Mouse (Mus musculus): ENCODE measurements around the gene M6pr. TPM values are rescaled to one million over a fixed set of nuclear protein-coding genes. Genes with fewer than 3 reads are reported as not detected.
"Not testable (repeated sequence)": the region's sequence is repeated elsewhere in the genome, so short reads cannot be mapped to it uniquely, and the experiment has no call there.

Gene M6pr
- polyA plus RNA-seq, 1 experiment from 2014 or later, result 187 TPM

GRCm38 (mm10) chr6:122339648-122340341 is 31.3 kb downstream of the M6pr start:
- no peaks in the 10 kb centered on the region for H3K27me3 ChIP-seq
- POLR2A ChIA-PET, result no interaction called here
- in situ Hi-C loops (cut with MboI; ENCODE audit: low pct_unique_long_range_greater_than_20kb), result no loop called here
- TF ChIP-seq CTCF (IDR thresholded peaks at IDR 0.05), result no peak
- ATAC-seq (peak; percentile 81), DNase-seq (ENCODE audit: low read depth, low spot score) (peak; percentile 42)
- CTCF ChIA-PET, result no interaction called here

- DNase-seq (ENCODE audit: low read depth, low spot score) (no peak), ATAC-seq (no peak)
- TF ChIP-seq CTCF (IDR thresholded peaks at IDR 0.05), result no peak
- CTCF ChIA-PET, result interaction anchor here (1.4 kb wide), 1 partner anchor 35 kb away, joined by 3 read pairs; no protein-coding TSS in a partner anchor
- no peaks in the 10 kb centered on the region for H3K27me3 ChIP-seq
- in situ Hi-C loops (cut with MboI; ENCODE audit: low pct_unique_long_range_greater_than_20kb), result no loop called here
- POLR2A ChIA-PET, result interaction anchor here (0.6 kb wide), 1 partner anchor 684 kb away, joined by 5 read pairs; no protein-coding TSS in a partner anchor
Observed at GRCm38 (mm10) chr6:122340349-122341000, 32.0 kb downstream of the M6pr start, which contains the start of gene Phc1. Gene Phc1 (minus strand): TSS chr6:122340561.

GRCm38 (mm10) chr6:122341038-122341810 is 32.7 kb downstream of the M6pr start:
- no peak for TF ChIP-seq CTCF (IDR thresholded peaks at IDR 0.05)
- DNase-seq (ENCODE audit: low read depth, low spot score) (no peak), ATAC-seq (no peak)
- POLR2A ChIA-PET, result interaction anchor here (0.6 kb wide), 1 partner anchor 684 kb away, joined by 5 read pairs; no protein-coding TSS in a partner anchor
- CTCF ChIA-PET, result interaction anchor here (0.9 to 1.5 kb wide), 3 partner anchors 11 to 36 kb away, joined by 3 to 4 read pairs (median 3); partner anchors contain the start of gene M6pr
- in situ Hi-C loops (cut with MboI; ENCODE audit: low pct_unique_long_range_greater_than_20kb), result no loop called here
- H3K27me3 ChIP-seq, result no peaks in the 10 kb centered on the region

GRCm38 (mm10) chr6:122342125-122342524 is 33.6 kb downstream of the M6pr start:
- TF ChIP-seq CTCF (IDR thresholded peaks at IDR 0.05), result no peak
- in situ Hi-C loops (cut with MboI; ENCODE audit: low pct_unique_long_range_greater_than_20kb), result no loop called here
- H3K27me3 ChIP-seq, result no peaks in the 10 kb centered on the region
- POLR2A ChIA-PET, result no interaction called here
- ATAC-seq, result no peak
- CTCF ChIA-PET, result interaction anchor here (0.9 to 1.5 kb wide), 5 partner anchors 10 to 37 kb away, joined by 3 to 4 read pairs (median 3); partner anchors contain the start of gene M6pr
- DNase-seq (ENCODE audit: low read depth, low spot score), result no peak

- no peak for TF ChIP-seq CTCF (IDR thresholded peaks at IDR 0.05)
- POLR2A ChIA-PET, result no interaction called here
Observed at GRCm38 (mm10) chr6:122343719-122344118, 35.2 kb downstream of the M6pr start.

GRCm38 (mm10) chr6:122344386-122345116 is 36.0 kb downstream of the M6pr start:
- ATAC-seq (peak; percentile 84), DNase-seq (ENCODE audit: low read depth, low spot score) (peak; percentile 28)
- CTCF ChIA-PET, result interaction anchor here (1.4 to 1.7 kb wide), 2 partner anchors 33 to 36 kb away, joined by 3 to 6 read pairs; partner anchors contain the start of gene M6pr
- TF ChIP-seq CTCF (IDR thresholded peaks at IDR 0.05), result no peak
- H3K27me3 ChIP-seq, result no peaks in the 10 kb centered on the region
- POLR2A ChIA-PET, result no interaction called here
- in situ Hi-C loops (cut with MboI; ENCODE audit: low pct_unique_long_range_greater_than_20kb), result no loop called here

More at GRCm38 (mm10) chr6:122343719-122344118, 35.2 kb downstream of the M6pr start:
- CTCF ChIA-PET, result interaction anchor here (1.4 kb wide), 1 partner anchor 35 kb away, joined by 3 read pairs; the partner anchor contains the start of gene M6pr
- in situ Hi-C loops (cut with MboI; ENCODE audit: low pct_unique_long_range_greater_than_20kb), result no loop called here
- no peak for ATAC-seq
- DNase-seq (ENCODE audit: low read depth, low spot score), result no peak
- H3K27me3 ChIP-seq, result no peaks in the 10 kb centered on the region

GRCm38 (mm10) chr6:122345731-122346130 is 37.2 kb downstream of the M6pr start:
- ChIA-PET CTCF (interaction anchor here (1.7 kb wide), 1 partner anchor 32 kb away, joined by 6 read pairs; no protein-coding TSS in a partner anchor), POLR2A (no interaction called here)
- ATAC-seq (no peak), DNase-seq (ENCODE audit: low read depth, low spot score) (no peak)
- TF ChIP-seq CTCF (IDR thresholded peaks at IDR 0.05), result no peak
- in situ Hi-C loops (cut with MboI; ENCODE audit: low pct_unique_long_range_greater_than_20kb), result no loop called here
- no peaks in the 10 kb centered on the region for H3K27me3 ChIP-seq

GRCm38 (mm10) chr6:122346399-122346798 is 37.9 kb downstream of the M6pr start:
- DNase-seq (ENCODE audit: low read depth, low spot score) (no peak), ATAC-seq (no peak)
- H3K27me3 ChIP-seq, result no peaks in the 10 kb centered on the region
- in situ Hi-C loops (cut with MboI; ENCODE audit: low pct_unique_long_range_greater_than_20kb), result no loop called here
- no peak for TF ChIP-seq CTCF (IDR thresholded peaks at IDR 0.05)
- ChIA-PET CTCF (interaction anchor here (1.7 kb wide), 1 partner anchor 31 kb away, joined by 6 read pairs; no protein-coding TSS in a partner anchor), POLR2A (no interaction called here)

- H3K27me3 ChIP-seq; POLR2A ChIA-PET; in situ Hi-C loops (cut with MboI; ENCODE audit: low pct_unique_long_range_greater_than_20kb); DNase-seq (ENCODE audit: low read depth, low spot score); ATAC-seq; CTCF ChIA-PET: not testable (repeated sequence)
Observed at GRCm38 (mm10) chr6:122347326-122347725, 38.8 kb downstream of the M6pr start.

GRCm38 (mm10) chr6:122355909-122356308 is 47.4 kb downstream of the M6pr start:
- peaks cover 13% of the 10 kb centered on the region for H3K27me3 ChIP-seq
- no peak for ATAC-seq
- ChIA-PET POLR2A (no interaction called here), CTCF (no interaction called here)
- TF ChIP-seq CTCF (IDR thresholded peaks at IDR 0.05), result no peak
- DNase-seq (ENCODE audit: low read depth, low spot score), result no peak
- in situ Hi-C loops (cut with MboI; ENCODE audit: low pct_unique_long_range_greater_than_20kb), result no loop called here

All from Patski (cell line).